Mouse (Mus musculus) thymus, postnatal 0 days (tissue): ENCODE data around the gene Nemp1. TPM values are rescaled to one million over a fixed set of nuclear protein-coding genes. Genes with fewer than 3 reads are reported as not detected.
"Not testable (repeated sequence)": the region's sequence is repeated elsewhere in the genome, so short reads cannot be mapped to it uniquely, and the experiment has no call there.

ENCODE experiments used
- DNase-seq: peaks from one replicate; pipeline ENCODE4 v3.0.0-alpha.2; 2015; ENCODE audit warnings: low spot score
- polyA plus RNA-seq: library from polyadenylated mRNA; unstranded; fragments of >200 nt; fragmentation: Nextera tagmentation; extraction: Ambion mirVana; gene quantifications from 2 replicates; pipeline ENCODE4 v1.2.1, GENCODE M21; 2015

The Nemp1 gene
- polyA plus RNA-seq, 1 experiment from 2014 or later: 10.9 TPM

DNA sequence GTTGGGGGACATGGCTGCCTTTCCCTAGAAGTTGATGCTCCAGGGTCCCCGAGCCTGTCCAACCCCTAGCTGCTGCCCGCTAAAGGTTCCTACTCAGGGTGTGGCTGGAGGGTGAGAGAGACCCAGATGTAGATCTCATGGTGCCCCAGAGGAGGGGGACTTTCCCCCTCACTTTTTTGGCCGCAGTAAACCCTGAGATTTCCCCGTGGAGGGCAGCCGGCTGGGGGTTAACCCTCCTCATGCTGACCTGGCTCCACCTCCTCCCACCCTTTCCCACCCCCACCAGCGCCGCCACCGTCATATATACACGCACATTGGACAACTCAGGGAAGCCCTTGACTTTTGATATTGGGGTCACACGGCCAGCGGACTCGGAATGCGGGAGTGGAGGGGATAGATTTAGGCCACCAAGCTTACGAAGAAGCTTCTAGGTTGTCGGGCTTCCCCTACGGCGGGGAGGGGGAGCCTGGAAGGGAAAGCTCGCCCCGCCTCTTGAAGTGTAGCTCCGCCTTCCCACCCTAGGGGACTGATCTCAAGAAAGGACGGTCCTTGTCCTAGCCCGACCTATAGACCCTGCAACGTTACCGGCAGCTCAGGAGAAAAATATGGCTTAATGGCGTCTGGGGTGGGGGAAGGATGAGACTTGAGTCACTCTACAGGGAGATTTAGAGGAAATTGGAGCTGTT lies 23.0 kb upstream of the Nemp1 start:
- peak; percentile 75 for DNase-seq

DNA sequence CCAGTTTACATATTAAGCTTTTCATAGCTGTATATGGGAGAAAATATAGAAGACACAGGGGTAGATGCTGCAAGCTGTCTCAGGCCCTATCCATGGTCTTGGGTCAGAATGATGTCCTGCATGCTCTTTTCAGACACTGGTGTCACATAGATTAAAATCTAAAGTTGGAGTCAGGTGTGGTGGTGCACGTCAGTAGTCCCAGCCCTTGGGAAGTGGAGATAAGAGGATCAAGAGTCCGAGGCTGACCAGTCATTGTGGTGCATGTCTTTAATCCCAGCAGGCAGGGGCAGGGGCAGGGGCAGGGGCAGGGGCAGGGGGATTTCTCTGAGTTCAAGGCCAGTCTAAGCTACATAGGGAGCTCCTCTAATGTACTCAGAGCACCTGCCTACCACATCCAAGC lies 20.9 kb upstream of the Nemp1 start:
- no peak for DNase-seq

- no peak for DNase-seq
These were observed 13.6 kb upstream of the Nemp1 start for GRCm38 (mm10) chr10:127652906-127653638.

GRCm38 (mm10) chr10:127654970-127655579 lies 11.6 kb upstream of the Nemp1 start:
- DNase-seq: no peak

GRCm38 (mm10) chr10:127657617-127658016 lies 9.1 kb upstream of the Nemp1 start:
- DNase-seq: not testable (repeated sequence)

DNA sequence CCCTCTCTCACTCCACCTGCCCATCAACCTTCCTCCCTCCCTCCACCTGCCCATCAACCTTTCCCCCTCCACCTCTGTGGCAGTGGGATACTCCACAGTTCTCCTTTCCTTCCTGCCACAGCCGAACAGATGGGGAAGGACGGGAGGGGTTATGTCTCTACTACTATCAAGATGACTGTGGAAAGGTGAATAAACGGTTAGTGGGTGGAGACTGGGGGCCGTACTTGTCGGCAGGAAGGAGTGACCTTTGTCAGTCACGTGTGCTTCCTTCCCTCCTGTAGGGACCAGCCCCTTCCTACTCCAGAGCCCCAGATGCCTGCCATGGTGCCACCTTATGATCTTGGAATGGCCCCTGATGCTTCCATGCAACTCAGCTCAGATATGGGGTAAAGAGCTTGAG lies 8.6 kb upstream of the Nemp1 start:
- no peak for DNase-seq

DNA sequence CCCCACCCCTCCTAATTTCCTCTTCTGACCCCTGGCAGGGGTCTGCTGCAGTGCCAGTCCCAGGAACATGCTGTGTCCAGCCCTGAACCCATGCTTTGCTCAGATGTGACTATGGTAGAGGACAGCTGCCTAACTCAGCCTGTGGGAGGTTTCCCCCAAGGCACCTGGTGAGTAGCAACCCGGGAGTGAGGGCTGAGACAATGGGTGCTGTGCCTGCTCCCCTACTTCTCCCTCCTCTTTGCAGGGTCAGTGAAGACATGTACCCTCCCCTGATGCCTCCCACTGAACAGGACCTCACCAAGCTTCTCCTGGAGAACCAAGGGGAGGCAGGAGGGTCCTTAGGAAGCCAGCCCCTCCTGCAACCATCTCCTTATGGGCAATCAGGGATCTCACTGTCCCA lies 7.2 kb upstream of the Nemp1 start:
- no peak for DNase-seq

- DNase-seq: no peak
These were observed 5.3 kb upstream of the Nemp1 start for GRCm38 (mm10) chr10:127661291-127661914.

GRCm38 (mm10) chr10:127661915-127662663 lies 4.6 kb upstream of the Nemp1 start:
- peak; percentile 81 for DNase-seq

- peak; percentile 32 for DNase-seq
These were observed 3.9 kb upstream of the Nemp1 start for GRCm38 (mm10) chr10:127662666-127663253.

DNA sequence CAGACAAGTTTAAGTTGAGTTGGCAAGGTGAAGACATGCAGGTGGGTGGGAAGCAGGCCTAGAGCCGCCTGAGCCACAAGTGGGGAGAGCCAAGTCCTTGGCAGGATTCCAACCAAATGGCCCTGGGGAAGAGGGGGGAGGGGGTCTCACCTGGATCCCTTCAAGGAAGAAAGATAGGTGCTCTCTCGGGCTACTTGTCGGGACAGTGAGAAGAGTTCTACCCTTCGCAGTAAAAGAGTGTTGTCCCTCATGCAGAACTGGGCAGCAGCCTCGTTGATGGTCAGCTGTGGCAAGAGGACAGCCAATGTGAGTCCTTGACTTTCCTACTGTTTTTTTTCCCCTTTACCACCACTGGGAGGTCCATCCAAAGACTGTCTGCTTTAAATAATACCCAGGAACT lies 3.1 kb upstream of the Nemp1 start:
- DNase-seq: no peak

GRCm38 (mm10) chr10:127664166-127664565 lies 2.5 kb upstream of the Nemp1 start:
- DNase-seq: no peak

DNA sequence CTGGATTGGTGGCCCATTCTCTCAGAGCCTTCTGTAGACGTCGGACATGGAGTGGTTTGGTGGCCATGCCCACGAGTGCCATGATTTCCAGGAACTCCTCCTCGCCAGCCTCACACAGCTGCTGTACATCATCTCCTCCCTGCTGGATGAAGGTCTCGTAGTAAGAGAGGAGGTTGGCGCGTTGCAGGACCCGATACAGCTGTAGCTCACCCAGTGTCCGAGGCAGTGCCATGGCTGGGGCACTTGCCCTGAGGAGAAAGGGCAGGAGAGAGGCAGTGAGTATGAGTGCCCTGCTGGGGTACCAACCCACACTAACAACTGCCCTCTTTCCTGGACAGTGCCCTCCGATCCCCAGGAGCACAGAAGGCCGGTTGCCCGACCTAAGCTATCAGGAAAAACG lies 1.8 kb upstream of the Nemp1 start:
- DNase-seq: no peak

- DNase-seq: no peak
These were observed 1.1 kb upstream of the Nemp1 start for GRCm38 (mm10) chr10:127665366-127666181.

DNA sequence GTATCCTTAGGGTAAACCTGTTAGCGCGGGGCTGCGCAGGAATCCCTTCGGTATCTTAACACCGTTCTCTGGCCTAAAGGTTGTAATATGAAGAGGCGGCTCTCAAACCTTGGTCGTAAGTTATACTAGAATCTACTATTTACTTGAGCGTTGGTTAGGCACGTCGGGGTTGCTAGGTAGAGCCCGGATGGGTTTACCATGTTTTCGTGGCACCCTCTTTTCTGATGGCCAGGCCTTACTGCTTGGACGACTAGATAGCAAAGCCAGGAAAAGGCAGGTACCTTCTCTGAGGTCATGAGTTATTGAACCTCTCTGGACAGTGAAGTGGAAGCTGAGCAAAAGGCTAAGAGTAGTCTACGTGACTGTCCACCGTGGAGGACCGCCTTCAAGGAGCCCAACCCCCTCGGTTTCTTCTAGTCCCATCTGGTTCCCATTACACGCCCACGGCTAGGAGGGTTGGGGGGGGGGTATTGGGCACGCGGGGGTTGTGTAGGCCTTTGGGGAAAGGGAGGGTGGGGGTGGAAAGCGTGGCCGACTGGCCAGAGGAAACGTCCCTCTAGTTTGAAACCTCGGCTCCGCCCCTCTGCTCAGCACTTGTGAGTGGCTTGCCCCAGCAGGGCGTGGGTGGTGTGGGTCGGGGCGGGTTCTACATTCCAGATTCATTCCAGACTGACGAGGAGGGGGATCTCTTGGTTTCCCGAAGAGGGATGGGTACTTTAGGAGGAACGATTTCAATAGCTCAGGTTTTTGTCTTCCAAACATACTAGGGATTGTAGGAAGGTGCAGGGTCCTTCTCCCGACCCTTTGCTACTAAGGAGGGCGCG lies 780 bp downstream of the Nemp1 start:
- peak; percentile 52 for DNase-seq

DNA sequence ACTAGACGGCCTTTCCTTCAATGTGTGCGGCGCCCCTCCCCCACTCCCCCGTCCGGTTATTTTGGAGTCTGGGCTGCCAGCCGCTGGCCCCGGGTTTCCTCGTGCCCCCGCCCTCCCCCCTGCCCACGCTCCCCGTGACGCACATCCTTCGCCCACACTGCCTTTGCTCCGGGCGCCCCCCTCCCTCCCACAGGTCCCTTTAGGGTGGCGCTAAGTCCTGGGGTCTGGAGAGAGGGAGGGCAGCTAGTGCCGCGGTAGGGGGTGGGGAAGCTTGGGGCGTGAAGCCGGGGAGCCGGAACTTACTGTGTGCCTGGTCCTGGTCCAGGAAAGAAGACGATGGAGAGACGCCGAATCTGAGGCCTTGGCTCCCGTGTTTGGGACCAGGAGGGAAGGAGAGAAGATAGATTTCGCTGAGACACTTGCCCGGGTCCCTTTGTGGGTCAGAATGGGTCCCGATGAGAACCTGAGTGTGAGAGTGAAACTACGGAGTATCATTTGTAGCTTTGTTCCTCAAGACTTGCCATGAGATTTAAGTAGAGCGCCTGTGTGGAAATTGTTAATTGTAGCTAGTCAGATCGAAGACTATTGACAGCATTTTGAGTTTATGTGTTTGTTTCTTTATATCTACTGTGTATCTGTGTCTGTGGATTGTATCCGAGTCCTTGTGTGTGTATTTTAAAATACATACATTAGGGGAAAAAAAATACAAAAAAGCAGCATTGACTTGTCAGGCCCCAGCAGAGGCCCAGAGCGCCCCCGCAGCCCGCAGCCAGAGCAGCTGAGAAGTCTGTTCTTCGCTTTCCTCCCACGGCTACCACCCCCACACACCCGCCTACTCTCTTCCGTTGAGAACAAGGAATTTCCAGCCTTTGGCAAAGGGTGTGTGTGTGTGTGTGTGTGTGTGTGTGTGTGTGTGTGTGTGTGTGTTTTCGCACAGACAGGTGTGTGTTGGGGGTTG lies 1.7 kb downstream of the Nemp1 start, which contains the start of gene Nab2:
Gene Nab2, minus strand, starts transcription at position 476 of the 958 bp plus-strand sequence.
- DNase-seq: peak; percentile 74

GRCm38 (mm10) chr10:127669170-127669569 lies 2.5 kb downstream of the Nemp1 start:
- no peak for DNase-seq

- no peak for DNase-seq
These were observed 3.5 kb downstream of the Nemp1 start for GRCm38 (mm10) chr10:127670185-127670584.
